Mouse (Mus musculus) CD4-positive, CD25-positive, alpha-beta regulatory T cell, adult 4 months (primary cell): ENCODE results near the gene Prss22. TPM values are rescaled to one million over a fixed set of nuclear protein-coding genes. Genes with fewer than 3 reads are reported as not detected.
"Not testable (repeated sequence)": the region's sequence is repeated elsewhere in the genome, so short reads cannot be mapped to it uniquely, and the experiment has no call there.

Experiments used
- ATAC-seq: one replicate; pipeline ENCODE4 v1.8.0; 2017
- polyA plus RNA-seq, 2 experiments: library from polyadenylated mRNA; unstranded; fragments of 100-300 nt; shearing (Covaris generic); gene quantifications; one replicate each; pipeline ENCODE4 v1.2.1; 2017

Gene Prss22
- polyA plus RNA-seq, 2 experiments from 2014 or later = not detected

- ATAC-seq = no peak
Measured at GRCm38 (mm10) chr17:23994667-23995066, 3.2 kb downstream of the Prss22 start.

GRCm38 (mm10) chr17:23993559-23994428 lies 4.1 kb downstream of the Prss22 start:
- ATAC-seq = peak; percentile 92

GRCm38 (mm10) chr17:23992789-23993553 lies 4.9 kb downstream of the Prss22 start:
- no peak for ATAC-seq

GRCm38 (mm10) chr17:23989802-23990201 lies 8.1 kb downstream of the Prss22 start:
- no peak for ATAC-seq

- no peak for ATAC-seq
Measured at GRCm38 (mm10) chr17:23984989-23985388, 12.9 kb downstream of the Prss22 start.

- ATAC-seq = no peak
Measured at GRCm38 (mm10) chr17:23982912-23983311, 15.0 kb downstream of the Prss22 start.

GRCm38 (mm10) chr17:23980297-23980909 lies 17.5 kb downstream of the Prss22 start, which contains the start of gene Prss30:
Gene Prss30 (minus strand): TSS chr17:23980566.
- ATAC-seq = peak; percentile 45

GRCm38 (mm10) chr17:23979471-23979870 lies 18.4 kb downstream of the Prss22 start:
- no peak for ATAC-seq

- no peak for ATAC-seq
Measured at GRCm38 (mm10) chr17:23976665-23977064, 21.2 kb downstream of the Prss22 start.

- no peak for ATAC-seq
Measured at GRCm38 (mm10) chr17:23971315-23971714, 26.6 kb downstream of the Prss22 start.

- ATAC-seq = peak; percentile 54
Measured at GRCm38 (mm10) chr17:23969231-23969630, 28.7 kb downstream of the Prss22 start.

GRCm38 (mm10) chr17:23968780-23969179 lies 29.1 kb downstream of the Prss22 start:
- no peak for ATAC-seq

- ATAC-seq = no peak
Measured at GRCm38 (mm10) chr17:23966658-23967401, 31.1 kb downstream of the Prss22 start.

- ATAC-seq = no peak
Measured at GRCm38 (mm10) chr17:23965805-23966425, 32.0 kb downstream of the Prss22 start.

- ATAC-seq = no peak
Measured at GRCm38 (mm10) chr17:23961573-23962122, 36.3 kb downstream of the Prss22 start.

GRCm38 (mm10) chr17:23960084-23960738 lies 37.7 kb downstream of the Prss22 start:
- ATAC-seq = peak; percentile 85

- no peak for ATAC-seq
Measured at GRCm38 (mm10) chr17:23955174-23955573, 42.7 kb downstream of the Prss22 start, which contains the start of gene Sbpl. Gene Sbpl (minus strand): TSS chr17:23955274.

- not testable (repeated sequence) for ATAC-seq
Measured at GRCm38 (mm10) chr17:23950828-23951227, 47.1 kb downstream of the Prss22 start.

GRCm38 (mm10) chr17:23949068-23949467 lies 48.8 kb downstream of the Prss22 start:
- no peak for ATAC-seq

- ATAC-seq = not testable (repeated sequence)
Measured at GRCm38 (mm10) chr17:23947486-23947885, 50.4 kb downstream of the Prss22 start.
